Mouse (Mus musculus) heart, postnatal 0 days (tissue): ENCODE measurements around the gene Ggact.

Experiments used
- CTCF ChIP-seq: IDR thresholded peaks from 2 replicates; pipeline ENCODE4 v1.5.1; 2016; ENCODE audit warnings: antibody characterized with exemption, control low read depth, low read depth
- EP300 ChIP-seq: IDR thresholded peaks from 2 replicates; pipeline ENCODE4 v1.6.1; 2016; ENCODE audit warnings: antibody characterized with exemption, low read depth

DNA sequence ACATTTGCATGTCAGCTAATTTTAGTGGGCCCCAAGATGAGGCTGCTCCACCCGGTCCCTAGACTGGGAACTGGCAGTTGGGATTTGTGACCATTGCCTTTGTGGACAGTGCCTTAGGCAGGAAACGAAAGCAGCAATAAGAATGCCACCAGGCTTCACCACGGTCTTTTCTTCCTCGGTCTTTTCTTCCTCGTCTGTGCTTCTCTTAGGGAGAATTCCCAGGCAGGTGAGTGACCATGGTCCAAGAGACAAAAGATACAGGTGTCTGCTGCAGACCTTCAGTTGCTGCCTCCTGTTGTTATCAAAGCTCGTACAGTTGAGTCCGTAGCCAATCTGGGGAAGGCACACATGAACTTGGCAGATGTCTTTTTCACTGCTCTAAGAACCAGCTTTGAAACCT lies 33.3 kb downstream of the Ggact start:
- TF ChIP-seq CTCF (no peak), EP300 (no peak)
